Mouse (Mus musculus): ENCODE measurements around the gene Des.
A peak's percentile ranks its signal among the peaks of the same experiment; 100 is the strongest.

The Des gene

DNA sequence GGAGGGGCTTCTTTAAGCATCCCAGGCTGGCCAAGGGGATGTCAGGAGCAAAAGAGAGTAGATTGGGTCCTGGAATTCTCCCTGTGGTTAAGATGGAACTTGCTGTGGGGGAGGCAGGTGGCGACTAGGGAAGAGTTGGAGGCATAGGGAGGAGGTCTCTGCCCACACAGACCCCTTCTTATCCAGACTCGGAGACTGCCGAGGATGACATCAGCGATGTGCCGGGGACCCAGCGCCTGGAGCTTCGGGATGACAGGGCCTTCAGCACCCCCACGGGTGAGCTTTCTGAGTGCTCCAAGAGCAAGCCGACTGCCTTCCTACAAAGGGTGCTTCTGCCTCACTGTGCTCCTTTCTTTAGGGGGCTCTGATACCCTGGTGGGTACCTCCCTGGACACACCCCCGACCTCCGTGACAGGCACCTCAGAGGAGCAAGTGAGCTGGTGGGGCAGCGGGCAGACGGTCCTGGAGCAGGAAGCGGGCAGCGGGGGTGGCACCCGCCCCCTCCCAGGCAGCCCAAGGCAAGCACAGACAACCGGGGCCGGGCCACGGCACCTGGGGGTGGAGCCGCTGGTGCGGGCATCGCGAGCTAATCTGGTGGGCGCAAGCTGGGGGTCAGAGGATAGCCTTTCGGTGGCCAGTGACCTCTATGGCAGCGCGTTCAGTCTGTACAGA is 24.5 kb downstream of the Des start:
- no peak for DNase-seq (ENCODE audit: low spot score in 2 of 2)

DNA sequence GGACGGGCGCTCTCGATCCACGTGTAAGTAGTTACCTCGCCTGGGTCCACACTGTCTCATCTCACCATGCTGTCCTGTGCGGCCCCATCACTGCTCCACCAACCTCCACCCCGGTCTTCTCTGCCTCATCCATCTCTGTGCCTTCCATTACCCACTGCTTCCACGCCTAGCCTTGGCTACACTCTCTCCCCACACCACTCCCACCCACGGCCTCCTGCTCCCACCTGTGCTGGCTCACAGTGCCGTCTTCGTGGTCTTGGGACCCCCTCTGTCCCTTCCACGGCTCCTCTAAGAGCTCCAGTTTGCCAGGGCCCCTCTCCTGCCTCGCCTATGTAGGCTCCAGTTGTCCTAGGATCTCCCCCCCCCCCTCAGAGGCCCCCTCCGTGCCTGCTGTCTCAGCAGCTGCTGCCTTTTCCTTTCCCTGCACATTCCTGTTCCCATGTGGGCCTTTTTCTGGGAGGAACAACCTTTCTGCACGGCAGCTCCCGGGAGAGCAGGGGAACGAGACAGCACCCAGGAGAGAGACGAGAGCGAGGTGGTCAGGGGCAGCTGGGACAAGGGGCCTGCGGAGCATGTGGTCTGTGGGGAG is 25.1 kb downstream of the Des start:
- no peak for DNase-seq (ENCODE audit: low spot score in 2 of 2)

DNA sequence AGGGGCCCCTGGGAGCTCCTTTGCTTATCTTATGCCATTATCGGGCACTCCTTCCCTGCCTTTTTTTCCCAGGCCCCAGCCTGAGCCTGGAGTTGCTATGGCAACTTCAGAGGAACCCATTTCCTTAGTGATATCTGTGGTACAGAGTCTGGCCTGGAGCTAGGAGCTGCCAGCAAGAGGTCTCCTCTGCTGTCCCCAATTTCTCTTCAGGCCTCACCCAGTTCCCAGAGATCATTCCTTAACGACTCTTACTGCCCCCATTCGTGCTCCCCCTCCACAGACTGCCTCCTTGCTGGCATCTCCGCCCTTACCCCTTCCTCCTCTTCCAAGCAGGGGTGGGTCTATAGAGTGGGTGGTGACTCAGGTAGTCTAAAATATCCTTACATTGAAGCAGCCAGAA is 26.0 kb downstream of the Des start:
- DNase-seq (ENCODE audit: low spot score in 2 of 2): no peak

DNA sequence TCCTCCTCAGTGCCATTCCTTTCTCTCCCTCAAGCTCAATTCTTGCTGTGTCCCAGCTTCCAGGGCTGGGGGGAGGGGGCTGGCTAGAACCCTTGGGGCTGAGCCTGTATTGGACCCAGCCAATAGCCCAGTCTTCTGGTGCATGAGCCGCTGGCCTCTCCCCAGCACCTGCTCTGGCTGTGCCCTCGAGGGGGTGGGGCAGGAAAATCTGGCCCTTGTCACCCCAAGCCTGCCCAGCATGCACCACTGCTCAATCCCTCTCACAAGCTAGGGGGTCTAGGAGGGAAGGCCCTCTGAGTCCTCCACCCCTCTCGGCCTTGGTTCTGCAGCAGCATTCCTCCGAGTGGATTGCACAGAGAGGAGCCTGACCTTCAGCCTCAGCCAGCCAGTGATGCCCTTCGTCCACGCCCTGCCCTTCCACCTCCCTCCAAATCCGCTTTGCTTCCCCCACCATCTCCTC is 27.4 kb downstream of the Des start:
- no peak for DNase-seq (ENCODE audit: low spot score in 2 of 2)

DNA sequence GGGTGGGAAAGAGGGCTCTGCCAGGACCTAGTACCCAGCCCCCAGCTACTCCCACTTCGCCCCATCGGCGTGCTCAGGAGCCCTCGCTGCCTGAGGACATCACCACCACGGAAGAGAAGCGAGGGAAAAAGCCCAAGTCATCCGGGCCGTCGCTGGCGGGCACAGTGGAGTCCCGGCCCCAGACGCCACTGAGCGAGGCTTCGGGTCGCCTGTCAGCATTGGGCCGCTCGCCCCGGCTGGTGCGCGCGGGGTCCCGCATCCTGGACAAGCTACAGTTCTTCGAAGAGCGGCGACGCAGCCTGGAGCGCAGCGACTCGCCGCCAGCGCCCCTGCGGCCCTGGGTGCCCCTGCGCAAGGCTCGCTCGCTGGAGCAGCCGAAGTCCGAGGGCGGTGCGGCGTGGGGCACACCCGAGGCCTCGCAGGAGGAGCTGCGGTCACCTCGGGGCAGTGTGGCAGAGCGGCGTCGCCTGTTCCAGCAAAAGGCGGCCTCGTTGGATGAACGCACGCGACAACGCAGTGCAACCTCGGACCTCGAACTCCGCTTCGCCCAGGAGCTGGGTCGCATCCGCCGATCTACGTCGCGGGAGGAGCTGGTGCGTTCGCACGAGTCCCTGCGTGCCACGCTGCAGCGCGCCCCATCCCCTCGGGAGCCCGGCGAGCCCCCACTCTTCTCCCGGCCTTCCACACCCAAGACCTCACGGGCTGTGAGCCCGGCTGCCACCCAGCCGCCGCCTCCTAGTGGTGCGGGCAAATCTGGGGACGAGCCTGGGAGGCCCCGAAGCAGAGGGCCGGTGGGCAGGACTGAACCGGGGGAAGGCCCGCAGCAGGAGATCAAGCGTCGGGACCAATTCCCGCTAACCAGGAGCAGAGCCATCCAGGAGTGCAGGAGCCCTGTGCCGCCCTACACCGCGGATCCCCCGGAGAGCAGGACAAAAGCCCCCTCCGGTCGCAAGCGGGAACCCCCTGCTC is 28.1 kb downstream of the Des start:
- no peak for DNase-seq (ENCODE audit: low spot score in 2 of 2)

DNA sequence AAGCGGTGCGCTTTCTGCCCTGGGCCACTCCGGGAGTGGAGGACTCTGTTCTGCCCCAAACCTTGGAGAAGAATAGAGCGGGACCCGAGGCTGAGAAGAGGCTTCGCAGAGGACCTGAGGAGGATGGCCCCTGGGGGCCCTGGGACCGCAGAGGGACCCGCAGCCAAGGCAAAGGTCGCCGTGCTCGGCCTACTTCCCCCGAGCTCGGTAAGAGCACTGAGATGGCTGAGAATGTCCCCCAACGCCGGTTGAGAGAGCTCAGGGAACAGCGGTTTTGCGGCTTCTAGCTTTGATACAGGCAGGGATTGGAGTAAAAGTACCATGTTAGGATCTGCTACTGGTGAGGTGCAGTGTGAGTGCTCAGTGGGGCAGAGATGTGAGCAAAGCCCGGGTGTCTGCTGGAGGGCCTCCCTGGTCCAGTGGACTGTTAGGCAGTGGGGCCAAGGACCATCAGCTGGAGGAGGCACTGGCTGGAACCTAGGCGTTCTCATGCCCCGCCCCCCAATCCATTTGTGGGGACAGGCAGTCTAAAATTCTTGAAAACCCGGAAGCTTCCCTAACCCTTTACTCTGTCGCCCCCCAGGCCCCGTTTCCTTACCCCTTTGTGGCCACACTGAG is 28.9 kb downstream of the Des start:
- DNase-seq (ENCODE audit: low spot score in 2 of 2): no peak

DNA sequence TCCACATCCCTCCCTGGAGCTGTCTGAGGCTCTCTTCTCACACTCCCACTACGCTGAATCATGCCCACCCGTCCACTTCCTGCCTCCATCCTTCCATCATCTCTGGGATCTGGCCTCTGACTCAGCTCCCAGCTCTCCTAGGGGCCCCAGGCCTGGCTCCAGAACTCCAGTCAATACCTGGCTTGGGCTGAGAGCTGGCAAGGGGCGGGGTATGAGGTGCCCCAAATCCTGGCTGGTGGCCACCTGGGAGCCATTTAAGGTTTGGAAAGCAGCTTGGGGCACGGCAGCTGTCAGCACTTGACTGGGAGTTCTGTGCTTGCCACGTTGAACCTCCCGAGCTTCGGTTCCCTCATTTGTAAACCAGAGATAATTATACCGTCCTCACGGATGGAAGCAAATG is 33.0 kb downstream of the Des start:
- no peak for DNase-seq (ENCODE audit: low spot score in 2 of 2)

DNA sequence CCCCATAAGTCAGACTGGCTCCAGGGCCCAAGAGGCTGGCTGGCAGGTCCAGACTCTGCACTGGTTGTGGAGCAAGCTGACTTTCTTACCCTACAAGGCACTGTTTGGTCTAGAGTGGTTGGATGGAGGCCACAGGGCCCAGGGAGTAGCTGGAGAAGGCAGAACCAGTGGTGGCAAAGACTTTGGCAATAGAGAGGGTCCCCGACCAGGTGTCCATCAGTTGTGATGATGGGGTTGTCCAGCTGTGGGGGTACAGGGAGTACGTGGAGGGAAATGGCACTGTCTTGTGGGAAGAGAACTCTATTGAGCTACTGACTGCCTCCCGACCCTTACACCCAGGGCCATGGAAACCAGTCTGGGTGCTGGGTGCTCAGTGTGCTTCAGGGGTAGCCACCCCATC is 33.7 kb downstream of the Des start:
- no peak for DNase-seq (ENCODE audit: low spot score in 2 of 2)

DNA sequence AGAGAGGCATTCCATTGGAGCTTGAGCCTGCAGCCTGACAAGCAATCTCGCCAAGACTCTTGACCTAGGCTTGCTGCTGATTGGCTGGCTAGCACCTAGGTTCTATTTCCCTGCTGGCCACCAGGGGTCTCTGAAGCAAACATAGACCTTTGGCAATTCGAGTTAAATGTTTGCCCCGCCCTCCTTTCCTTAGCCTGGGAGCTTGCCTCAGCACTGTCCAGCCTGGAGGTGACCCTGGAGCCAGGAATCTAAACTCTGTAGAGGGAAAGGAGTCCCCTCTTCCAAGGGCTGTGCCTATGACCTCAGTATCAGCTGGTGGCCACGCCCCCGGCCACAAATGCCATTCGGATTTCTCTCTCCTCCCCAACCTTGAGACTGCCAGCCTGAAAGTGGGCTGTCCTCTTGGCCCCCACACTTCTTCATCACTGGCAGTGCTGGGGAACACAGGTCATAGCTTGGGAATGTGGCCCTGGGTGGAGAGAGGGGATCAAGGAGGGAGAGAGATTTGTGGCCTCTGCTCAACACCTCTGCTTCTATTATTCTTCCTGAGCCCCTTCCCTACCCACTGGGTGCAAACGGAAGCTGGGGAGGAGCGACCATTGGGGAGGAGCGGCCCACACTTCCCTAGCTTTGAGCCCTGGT is 38.8 kb downstream of the Des start:
- DNase-seq (ENCODE audit: low spot score in 2 of 2): no peak

DNA sequence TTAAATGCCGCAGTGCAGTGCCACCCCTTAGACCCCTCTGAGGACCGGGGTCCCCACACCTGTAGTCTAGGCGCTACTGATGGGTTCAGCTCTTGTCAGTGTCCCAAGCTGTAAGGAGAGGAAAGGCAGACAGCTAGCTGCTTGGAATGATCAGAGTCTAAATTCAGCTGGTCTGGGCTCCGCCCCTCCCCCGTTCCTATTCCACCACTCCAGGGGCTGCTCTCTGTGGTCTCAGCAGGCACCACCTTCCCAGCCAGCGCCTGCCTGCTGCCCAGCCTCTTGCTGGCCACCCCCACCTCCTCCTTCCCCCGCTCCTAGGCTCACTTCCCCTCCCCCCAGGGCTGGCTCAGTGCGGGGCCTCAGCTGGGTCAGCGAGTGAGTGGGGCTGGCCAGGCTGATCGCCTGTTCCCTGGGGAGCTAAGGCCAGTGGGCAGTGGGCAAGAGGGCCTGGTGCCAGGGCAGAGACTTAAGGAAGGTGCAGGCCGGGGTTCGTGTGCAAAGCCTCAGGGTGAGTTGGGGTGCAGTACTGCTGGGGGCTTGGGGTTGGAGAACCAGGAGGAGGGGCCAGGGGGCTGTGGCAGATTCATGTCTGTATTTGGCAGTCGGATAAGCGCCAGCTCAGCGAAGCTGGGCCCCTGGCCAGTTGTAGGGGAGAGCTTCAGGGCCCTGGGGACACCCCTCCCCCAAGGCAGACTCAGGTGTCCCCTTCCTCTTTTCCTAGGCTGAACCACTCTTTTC is 39.8 kb downstream of the Des start:
- DNase-seq (ENCODE audit: low spot score in 2 of 2): peak in 1 of 2 experiments; percentile 67

DNA sequence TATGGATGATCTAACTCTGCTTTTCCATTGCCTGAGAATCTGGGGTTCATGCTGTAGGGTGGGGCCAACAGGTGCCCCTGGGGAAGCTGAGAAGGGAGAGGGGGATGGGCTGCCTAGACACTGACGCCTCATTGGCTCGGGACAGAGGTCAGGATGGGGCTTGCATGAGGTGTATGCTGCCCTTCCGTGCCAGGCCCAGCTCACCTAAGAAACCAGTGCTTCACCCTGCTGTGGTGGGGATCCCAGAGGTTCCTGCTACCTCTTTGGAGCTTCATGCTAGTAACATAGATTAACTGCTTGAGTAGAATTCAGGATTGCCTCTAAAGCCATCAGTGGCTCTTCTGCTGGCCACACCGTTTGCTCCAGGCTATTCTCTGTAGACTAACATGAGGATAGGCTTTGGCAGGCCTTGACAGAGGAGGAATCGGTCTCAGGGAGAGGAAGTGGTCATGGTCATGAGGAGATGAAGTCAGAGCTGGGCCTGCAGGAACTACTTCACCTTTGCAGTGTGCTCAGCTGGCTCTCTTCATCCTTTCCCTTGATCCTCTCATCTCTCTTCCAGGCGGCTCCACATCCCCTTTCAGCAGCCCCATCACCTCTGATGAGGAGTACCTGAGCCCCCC is 40.5 kb downstream of the Des start:
- no peak for DNase-seq (ENCODE audit: low spot score in 2 of 2)

DNA sequence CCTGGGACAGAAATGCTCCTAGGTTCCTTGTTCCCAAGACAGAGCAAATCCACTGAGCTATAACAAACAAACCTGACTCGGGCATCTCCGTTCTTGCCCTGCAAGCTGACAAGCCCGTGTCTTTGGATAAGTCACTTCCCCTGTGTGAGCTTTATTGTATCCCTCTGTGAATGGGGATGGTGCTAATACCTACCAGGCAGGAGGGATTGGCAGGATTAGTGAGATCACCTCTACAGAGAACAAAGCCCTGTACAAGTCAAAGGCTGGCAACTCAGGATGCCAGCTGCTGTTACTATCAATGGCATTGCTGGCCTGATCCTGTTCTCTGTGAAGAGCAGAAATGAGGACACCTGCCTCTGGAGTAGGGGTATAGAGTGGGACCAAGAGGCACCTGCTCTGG is 45.4 kb downstream of the Des start:
- no peak for DNase-seq (ENCODE audit: low spot score in 2 of 2)

DNA sequence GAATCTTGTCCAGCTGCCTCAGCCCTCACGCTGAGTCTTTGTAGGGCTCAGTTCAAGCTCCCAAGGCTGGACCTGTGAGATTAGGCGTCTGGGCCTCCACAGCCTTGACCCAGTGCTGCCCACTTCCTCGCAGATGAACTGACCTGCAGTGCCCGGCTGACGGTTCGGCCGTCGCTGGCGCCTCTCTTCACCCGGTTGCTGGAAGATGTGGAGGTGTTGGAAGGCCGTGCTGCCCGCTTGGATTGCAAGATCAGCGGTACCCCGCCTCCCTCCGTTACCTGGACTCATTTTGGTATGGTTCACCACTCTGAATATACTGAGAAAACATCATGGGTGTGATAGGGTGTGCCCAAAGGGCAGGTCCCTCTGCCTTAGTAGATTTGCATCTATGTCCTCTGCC is 46.0 kb downstream of the Des start:
- DNase-seq (ENCODE audit: low spot score in 2 of 2): no peak

DNA sequence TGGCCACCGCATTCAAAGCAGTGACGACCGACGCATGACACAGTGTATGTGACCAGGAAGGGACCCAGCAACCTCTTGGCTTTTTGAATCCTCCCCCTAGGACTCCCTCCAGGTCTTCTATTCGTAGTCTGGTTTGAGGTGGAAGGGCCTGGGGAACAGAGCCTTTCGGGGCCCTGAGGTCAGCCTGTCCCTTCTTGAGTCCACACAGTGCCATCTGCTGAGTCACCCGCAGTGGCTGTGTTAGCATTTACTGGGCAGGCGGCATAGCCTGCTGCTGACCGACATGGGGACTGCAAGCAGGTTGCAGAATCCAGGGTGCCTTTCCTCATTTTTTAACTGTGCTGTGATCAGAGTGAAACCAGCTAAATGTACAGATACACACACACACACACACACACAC is 46.9 kb downstream of the Des start:
- DNase-seq (ENCODE audit: low spot score in 2 of 2): no peak

DNA sequence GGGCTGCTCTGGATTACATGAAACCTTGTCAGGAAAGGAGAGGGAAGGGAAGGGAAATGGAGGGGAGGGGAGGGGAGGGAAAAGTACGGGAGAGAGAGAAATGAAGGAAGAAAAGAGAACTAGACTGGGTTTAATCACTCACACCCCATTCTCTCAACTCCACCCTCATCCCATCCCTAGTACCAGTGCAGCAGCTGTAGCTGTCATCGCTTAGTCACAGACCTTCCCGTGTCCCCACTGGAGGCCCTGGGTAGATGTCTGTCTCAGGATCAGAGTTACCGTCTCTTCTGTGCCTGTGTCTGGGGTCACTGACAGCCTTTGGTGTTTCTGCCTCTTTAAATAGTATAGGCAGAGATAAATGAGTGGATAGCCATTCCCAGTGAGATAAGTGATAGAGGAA is 48.1 kb downstream of the Des start:
- DNase-seq (ENCODE audit: low spot score in 2 of 2): no peak

DNA sequence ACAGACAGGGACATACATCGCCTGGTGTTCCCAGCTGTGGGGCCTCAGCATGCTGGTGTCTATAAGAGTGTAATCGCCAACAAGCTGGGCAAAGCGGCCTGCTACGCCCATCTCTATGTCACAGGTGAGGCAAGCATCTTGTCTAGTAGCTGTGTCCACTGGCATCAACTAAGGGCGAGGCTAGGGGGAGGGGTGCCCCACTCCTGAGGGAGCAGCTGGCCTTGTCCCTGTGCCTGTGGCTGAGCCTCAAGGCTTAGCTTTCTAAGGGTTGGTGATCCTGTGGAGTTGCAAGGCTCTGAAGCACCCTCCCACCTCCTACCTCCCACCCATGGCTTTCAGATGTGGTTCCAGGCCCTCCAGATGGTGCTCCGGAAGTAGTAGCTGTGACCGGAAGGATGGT is 49.8 kb downstream of the Des start:
- no peak for DNase-seq (ENCODE audit: low spot score in 2 of 2)

DNA sequence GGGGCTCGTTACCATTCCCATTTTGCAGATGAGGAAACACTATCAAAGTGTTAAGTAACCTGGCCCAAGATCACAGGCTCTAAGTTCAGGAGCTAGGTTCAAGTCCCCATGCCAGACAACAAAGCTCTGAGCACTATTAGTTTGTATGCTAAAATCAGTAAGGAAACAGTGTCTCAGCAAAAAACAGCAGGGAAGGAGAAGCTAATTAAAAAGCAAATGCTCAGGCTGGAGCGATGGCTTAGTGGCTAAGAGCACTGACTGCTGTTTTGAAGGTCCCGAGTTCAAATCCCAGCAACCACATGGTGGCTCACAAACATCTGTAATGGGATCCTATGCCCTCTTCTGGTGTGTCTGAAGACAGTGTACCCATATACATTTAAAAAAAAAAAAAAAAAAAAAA is 52.1 kb downstream of the Des start:
- DNase-seq (ENCODE audit: low spot score in 2 of 2): no peak

DNA sequence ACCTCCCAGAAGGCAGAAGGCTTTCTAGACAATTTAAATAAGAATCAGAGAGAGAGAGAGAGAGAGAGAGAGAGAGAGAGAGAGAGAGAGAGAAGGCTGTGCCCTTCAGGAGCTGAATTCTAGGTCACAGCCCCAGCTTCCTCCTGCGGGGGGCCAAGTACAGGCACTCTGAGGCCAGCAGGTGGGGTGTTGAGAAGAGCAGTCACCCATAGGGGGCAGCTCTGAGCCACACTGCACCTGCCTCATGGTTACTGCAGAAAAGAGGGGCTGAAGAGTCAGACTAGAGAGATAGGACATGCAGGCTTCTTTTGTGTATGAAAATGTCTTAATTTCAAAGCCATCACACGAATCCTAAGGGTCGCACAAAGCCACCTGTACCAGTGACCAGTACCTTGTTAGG is 53.6 kb downstream of the Des start:
- no peak for DNase-seq (ENCODE audit: low spot score in 2 of 2)
